Mouse (Mus musculus) megakaryocyte, embryonic 14.5 days (primary cell): Measurements from ENCODE around the gene Mast4.

Experiments
- FLI1 ChIP-seq: IDR thresholded peaks from 2 replicates; pipeline ENCODE4 v1.6.1; 2012; ENCODE audit warnings: low read length, inconsistent platforms, mixed read lengths
- GATA1 ChIP-seq: IDR thresholded peaks from 3 replicates; pipeline ENCODE4 v1.6.1; 2012; ENCODE audit warnings: mixed read lengths, low read length, inconsistent platforms, borderline replicate concordance

GRCm38 (mm10) chr13:102767110-102767509, 567.2 kb downstream of the Mast4 start:
- TF ChIP-seq GATA1 (no peak), FLI1 (no peak)
